Mouse (Mus musculus): ENCODE measurements at regions not wholly inside any gene's neighbourhood (a gene's known extent, or its start where the extent isn't known, plus 50 kb on each side); places are given as distances from the start of the nearest gene placed in this dataset.

- DNase-seq = no peak
These were observed 670.3 kb downstream of the Cdk5rap2 start for GRCm38 (mm10) chr4:69739833-69740510.

Measured in lung, postnatal 4 days (tissue).